Mouse (Mus musculus) neural tube, embryonic 11.5 days (tissue): ENCODE data around the gene Cited2. TPM values are rescaled to one million over a fixed set of nuclear protein-coding genes. Genes with fewer than 3 reads are reported as not detected.

Source experiments
- ATAC-seq: fragments of 200-750 bp; cut with Nextera tagmentation; 2 replicates; pipeline ENCODE4 v1.8.0; 2017; ENCODE audit warnings: moderate number of reproducible peaks, mild to moderate bottlenecking, moderate TSS enrichment, moderate library complexity; ENCODE audit not compliant: insufficient read depth, low FRiP score, low TSS enrichment
- DNase-seq: peaks from one replicate; pipeline ENCODE4 v3.0.0-alpha.2; 2015; ENCODE audit warnings: low spot score
- H3K27ac ChIP-seq: fragments of 300-500 bp; sonication (generic); 2 replicates; pipeline ENCODE4 v1.5.1; 2014; ENCODE audit warnings: low read depth, mild to moderate bottlenecking, low read length
- H3K27me3 ChIP-seq: fragments of 300-500 bp; sonication (generic); 2 replicates; pipeline ENCODE4 v1.6.1; 2014; ENCODE audit warnings: mild to moderate bottlenecking, low read length, mixed read lengths; ENCODE audit not compliant: control insufficient read depth, insufficient read depth
- H3K36me3 ChIP-seq: fragments of 300-500 bp; sonication (generic); 2 replicates; pipeline ENCODE4 v1.6.1; 2014; ENCODE audit warnings: mild to moderate bottlenecking, low read length, moderate library complexity, mixed read lengths; ENCODE audit not compliant: control insufficient read depth, insufficient read depth
- H3K4me1 ChIP-seq: fragments of 300-500 bp; sonication (generic); 2 replicates; pipeline ENCODE4 v1.6.1; 2014; ENCODE audit warnings: low read length, mixed read lengths; ENCODE audit not compliant: control insufficient read depth, insufficient read depth
- H3K4me2 ChIP-seq: fragments of 300-500 bp; sonication (generic); 2 replicates; pipeline ENCODE4 v1.6.1; 2014; ENCODE audit warnings: low read depth, mild to moderate bottlenecking, moderate library complexity
- H3K4me3 ChIP-seq: fragments of 300-500 bp; sonication (generic); 2 replicates; pipeline ENCODE4 v1.5.1; 2014; ENCODE audit warnings: low read depth, low read length
- H3K9ac ChIP-seq: fragments of 300-500 bp; sonication (generic); 2 replicates; pipeline ENCODE4 v1.6.1; 2014; ENCODE audit warnings: mild to moderate bottlenecking, low read length
- H3K9me3 ChIP-seq: fragments of 300-500 bp; sonication (generic); 2 replicates; pipeline ENCODE4 v1.6.1; 2016; ENCODE audit warnings: low read length; ENCODE audit not compliant: control insufficient read depth
- WGBS: fragments of 180-500 bp; shearing (Covaris S2); extraction: QIAGEN DNeasy Blood & Tissue Kit; methylation state at CpG from one replicate; pipeline ENCODE4 v1.1.7; 2014; 5-methylcytosine and 5-hydroxymethylcytosine counted together
- polyA plus RNA-seq: library from polyadenylated mRNA; unstranded; fragments of >200 nt; fragmentation: Nextera tagmentation; extraction: Ambion mirVana; gene quantifications from 2 replicates; pipeline ENCODE4 v1.2.1, GENCODE M21; 2014

Cited2 gene
- polyA plus RNA-seq, 1 experiment from 2014 or later, result 82.2 TPM

DNA sequence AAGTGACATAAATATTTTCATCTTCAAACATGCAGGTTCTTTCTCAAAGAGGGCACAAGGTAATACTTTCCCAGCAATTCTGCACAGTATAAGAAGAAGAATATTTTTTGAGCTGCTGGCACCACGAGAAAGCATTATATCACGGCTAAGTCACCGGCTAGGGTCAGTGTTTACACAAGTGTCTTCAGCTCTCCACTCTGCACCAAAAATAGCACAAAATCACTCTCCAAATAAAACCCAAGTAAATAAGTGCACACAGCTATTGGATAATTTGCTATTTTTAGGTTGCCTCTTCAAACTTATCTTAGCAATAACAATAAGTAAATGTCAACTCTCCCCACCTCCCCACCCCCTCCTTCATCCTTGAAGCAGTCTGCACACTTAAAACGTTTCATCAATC lies 33.2 kb upstream of the Cited2 start:
- Histone ChIP-seq H3K27me3 (no peaks in the 10 kb centered on the region), H3K4me2 (no peak overlapping the region), H3K9me3 (no peaks in the 10 kb centered on the region), H3K4me1 (no peaks in the 10 kb centered on the region), H3K9ac (no peak overlapping the region), H3K4me3 (no peak overlapping the region), H3K27ac (no peak overlapping the region), H3K36me3 (no peaks in the 10 kb centered on the region)
- WGBS, result 58% methylated on average over 4 of the region's 4 CpGs
- ATAC-seq, result no peak
- no peak for DNase-seq

DNA sequence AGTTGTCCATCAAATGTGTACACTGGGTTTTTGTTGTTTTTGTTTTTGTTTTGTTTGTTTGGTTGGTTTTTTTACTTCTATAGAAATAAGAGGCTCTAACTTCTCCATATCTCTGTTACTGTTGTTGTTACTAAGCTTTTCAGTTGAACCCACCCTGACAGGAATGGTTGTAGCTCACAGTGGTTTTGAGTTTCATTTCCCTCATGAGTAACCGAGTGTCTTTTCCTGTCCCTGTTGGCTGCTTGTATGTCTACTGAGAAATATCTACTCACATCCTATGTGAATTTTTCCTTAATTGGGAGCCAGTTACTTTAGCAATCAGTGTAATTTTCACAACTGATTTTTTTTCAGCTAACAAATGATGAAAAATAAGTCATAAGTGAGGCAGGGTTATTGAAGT lies 31.3 kb upstream of the Cited2 start:
- no peak for DNase-seq
- Histone ChIP-seq H3K4me1 (no peaks in the 10 kb centered on the region), H3K36me3 (no peaks in the 10 kb centered on the region), H3K4me3 (no peak overlapping the region), H3K27me3 (no peaks in the 10 kb centered on the region), H3K9me3 (no peaks in the 10 kb centered on the region), H3K27ac (no peak overlapping the region), H3K4me2 (no peak overlapping the region), H3K9ac (no peak overlapping the region)
- 74% methylated on average over 1 of the region's 1 CpGs for WGBS
- no peak for ATAC-seq

DNA sequence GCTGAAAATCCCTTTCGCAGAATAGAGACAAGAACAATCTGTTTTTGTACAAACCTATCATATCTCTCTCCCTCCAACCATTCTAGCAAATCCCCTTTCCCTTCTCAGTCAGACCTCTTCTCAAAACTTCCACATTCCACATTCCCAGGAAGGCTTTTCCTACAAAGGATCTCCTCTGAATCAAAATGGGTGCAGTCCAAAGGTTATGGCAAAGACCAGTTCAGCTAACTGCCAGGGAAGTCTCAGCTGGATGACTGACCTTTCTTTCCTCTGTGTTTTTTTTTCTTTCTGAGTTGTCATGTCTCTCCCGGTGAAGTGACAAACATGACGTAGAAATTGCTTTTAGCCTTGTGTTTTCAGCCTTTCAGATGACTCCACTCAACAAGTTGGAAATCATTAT lies 27.2 kb upstream of the Cited2 start:
- no peak overlapping the region for H3K4me2 ChIP-seq
- no peak overlapping the region for H3K27ac ChIP-seq
- H3K4me3 ChIP-seq, result no peak overlapping the region
- no peak for ATAC-seq
- no peak overlapping the region for H3K9ac ChIP-seq
- no peak for DNase-seq
- no peaks in the 10 kb centered on the region for H3K4me1 ChIP-seq
- whole genome bisulfite sequencing, result 85% methylated on average over 3 of the region's 3 CpGs
- H3K9me3 ChIP-seq, result no peaks in the 10 kb centered on the region
- no peaks in the 10 kb centered on the region for H3K36me3 ChIP-seq
- H3K27me3 ChIP-seq, result no peaks in the 10 kb centered on the region

DNA sequence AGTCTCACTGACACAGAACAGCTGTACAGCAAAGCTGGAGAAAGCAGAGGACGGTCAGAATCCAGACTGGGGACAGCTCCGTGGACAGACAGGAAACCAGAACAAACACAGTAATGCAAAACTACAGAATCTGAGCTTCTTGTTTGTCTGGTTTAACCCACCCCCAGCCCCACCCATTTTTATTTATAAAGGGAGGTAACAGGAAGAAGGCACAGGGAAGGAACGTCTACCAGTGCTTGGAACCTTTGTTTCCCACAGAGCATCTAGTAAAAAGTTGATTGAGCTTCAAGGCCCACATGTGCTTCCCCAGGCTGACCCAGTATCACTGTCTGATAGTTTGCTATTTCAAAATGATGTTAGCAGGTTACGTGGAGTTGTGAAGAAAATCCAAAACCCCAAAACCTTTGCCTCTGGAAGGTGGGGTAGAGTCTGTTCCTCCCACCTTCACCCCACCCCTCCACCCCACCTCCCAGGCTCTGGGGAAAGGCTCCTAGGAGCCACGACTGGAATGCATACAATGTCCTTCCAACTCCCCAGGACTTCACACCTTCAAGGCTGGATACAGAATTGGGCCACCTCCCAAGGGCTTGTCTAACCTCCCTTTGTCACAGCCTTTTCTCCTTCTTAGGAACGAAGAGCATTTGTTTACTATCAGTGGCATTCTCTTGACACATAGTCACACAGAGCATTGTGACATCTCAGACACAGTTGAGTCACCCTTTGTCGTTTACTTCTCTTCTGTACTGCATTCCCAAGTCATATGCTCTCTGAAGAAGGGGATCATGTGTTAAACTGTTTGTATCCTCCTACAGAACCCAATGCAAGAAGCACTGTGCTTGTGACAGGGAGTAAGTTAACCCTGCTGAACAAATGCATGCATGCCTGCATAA lies 25.4 kb upstream of the Cited2 start:
- WGBS, result 64% methylated on average over 7 of the region's 7 CpGs
- H3K27me3 ChIP-seq, result no peaks in the 10 kb centered on the region
- no peak overlapping the region for H3K9ac ChIP-seq
- H3K27ac ChIP-seq, result no peak overlapping the region
- H3K4me1 ChIP-seq, result no peaks in the 10 kb centered on the region
- H3K36me3 ChIP-seq, result no peaks in the 10 kb centered on the region
- H3K4me3 ChIP-seq, result no peak overlapping the region
- H3K4me2 ChIP-seq, result no peak overlapping the region
- no peaks in the 10 kb centered on the region for H3K9me3 ChIP-seq
- DNase-seq (no peak), ATAC-seq (no peak)

DNA sequence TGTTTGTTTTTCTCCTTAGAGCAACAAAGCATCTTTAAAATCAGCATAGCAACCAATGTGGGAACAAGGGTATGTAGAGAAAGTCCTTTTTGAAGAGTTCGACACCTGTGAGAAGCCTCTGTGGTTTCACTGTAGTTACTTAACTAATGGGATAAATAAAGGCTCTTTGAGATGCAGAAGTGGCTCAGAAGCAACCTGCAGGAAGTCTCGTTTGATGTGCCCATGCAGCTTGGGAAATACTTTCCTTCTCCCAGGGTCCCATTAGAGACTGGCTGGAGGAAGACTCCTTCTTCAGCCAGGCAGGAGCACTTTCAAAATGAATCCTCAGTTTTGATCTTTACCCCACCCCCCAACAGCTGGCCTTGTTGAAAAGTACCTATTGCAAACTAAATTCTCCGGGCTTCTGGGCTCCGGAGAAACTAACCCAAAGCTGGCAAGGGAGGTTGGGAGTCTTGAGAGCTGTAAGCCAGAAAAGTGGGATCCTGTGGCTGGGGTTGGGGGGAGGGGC lies 17.5 kb upstream of the Cited2 start:
- no peak overlapping the region for H3K27ac ChIP-seq
- H3K4me1 ChIP-seq, result no peaks in the 10 kb centered on the region
- H3K36me3 ChIP-seq, result no peaks in the 10 kb centered on the region
- H3K9ac ChIP-seq, result no peak overlapping the region
- H3K9me3 ChIP-seq, result no peaks in the 10 kb centered on the region
- 10% methylated on average over 4 of the region's 4 CpGs for WGBS
- no peak overlapping the region for H3K4me3 ChIP-seq
- H3K4me2 ChIP-seq, result no peak overlapping the region
- no peaks in the 10 kb centered on the region for H3K27me3 ChIP-seq
- ATAC-seq, result no peak
- DNase-seq, result no peak

DNA sequence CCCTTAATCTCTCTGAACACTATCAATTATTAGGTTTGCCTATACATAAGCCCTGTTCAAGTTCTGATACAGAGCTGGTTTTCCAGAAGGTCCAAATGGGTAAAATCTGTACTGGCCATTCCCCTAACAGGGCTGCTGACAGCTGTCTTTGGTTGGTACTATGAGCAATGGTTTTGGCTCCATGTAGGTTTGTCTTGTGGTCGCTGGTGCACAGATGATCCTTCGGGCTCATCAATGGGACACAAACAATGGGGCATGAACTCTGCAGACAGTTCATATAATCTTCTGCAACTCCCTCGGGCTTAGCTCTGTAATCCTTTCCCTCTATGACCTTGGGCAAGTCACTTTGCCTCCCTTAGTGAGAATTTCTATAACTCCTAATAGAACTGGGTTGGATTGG lies 12.3 kb upstream of the Cited2 start:
- Histone ChIP-seq H3K36me3 (no peaks in the 10 kb centered on the region), H3K9ac (no peak overlapping the region), H3K4me1 (no peaks in the 10 kb centered on the region), H3K4me2 (no peak overlapping the region), H3K27me3 (no peaks in the 10 kb centered on the region), H3K27ac (no peak overlapping the region), H3K9me3 (no peaks in the 10 kb centered on the region), H3K4me3 (no peak overlapping the region)
- 87% methylated on average over 3 of the region's 3 CpGs for WGBS
- DNase-seq (no peak), ATAC-seq (no peak)

DNA sequence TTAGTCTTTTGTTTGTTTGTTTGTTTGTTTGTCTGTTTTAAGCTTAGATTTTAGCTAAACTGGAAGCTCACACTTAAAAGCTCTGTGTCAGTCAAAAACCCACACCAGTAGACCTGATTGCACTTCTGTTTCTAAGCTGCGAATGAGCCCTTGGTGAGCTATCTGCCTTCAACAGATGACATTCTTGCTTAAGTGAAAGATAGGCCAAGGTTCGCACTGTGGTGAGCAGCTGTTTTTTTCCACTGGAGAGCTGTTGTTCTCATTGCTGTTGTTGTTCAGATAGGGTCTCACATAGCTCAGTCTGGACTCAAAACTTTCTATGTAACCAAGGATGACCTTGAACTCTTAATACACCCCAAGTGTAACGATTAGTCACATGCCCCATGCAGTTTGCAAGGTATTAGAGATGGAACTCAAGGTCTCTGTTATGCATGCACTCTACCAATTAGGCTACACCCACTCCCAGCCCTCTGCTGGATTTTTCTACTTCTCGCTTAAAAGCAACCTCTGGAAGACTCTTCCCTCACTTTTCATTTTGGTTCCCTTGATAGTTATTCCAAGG lies 3.9 kb upstream of the Cited2 start:
- H3K9me3 ChIP-seq, result no peaks in the 10 kb centered on the region
- ATAC-seq, result no peak
- no peak overlapping the region for H3K27ac ChIP-seq
- no peak overlapping the region for H3K4me3 ChIP-seq
- DNase-seq, result no peak
- no peak overlapping the region for H3K4me2 ChIP-seq
- H3K4me1 ChIP-seq, result no peaks in the 10 kb centered on the region
- no peak overlapping the region for H3K9ac ChIP-seq
- no peaks in the 10 kb centered on the region for H3K27me3 ChIP-seq
- H3K36me3 ChIP-seq, result no peaks in the 10 kb centered on the region
- WGBS, result 87% methylated on average over 4 of the region's 4 CpGs

DNA sequence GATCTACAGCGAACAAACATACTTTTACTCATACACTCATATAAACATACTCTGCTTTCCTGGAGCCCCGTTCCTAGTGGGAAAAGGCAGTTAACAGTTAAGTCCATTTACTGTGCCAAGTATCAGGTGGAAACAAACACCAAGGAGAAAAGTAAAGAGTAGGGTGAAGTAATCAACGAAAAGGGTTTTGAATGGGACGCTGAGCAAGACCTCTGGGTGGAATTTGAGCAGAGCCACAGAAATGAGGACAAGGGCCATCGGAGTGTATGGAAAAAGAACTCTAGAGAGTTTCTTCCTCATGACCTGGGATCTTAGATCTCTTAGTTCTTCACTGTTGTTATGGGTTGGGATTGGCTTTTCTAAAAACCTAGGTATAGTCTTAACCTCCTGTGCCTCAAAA lies 3.4 kb upstream of the Cited2 start:
- H3K4me3 ChIP-seq, result no peak overlapping the region
- WGBS, result 92% methylated on average over 5 of the region's 5 CpGs
- no peak overlapping the region for H3K27ac ChIP-seq
- DNase-seq (no peak), ATAC-seq (no peak)
- no peak overlapping the region for H3K9ac ChIP-seq
- no peaks in the 10 kb centered on the region for H3K36me3 ChIP-seq
- H3K4me2 ChIP-seq, result no peak overlapping the region
- H3K4me1 ChIP-seq, result no peaks in the 10 kb centered on the region
- no peaks in the 10 kb centered on the region for H3K9me3 ChIP-seq
- no peaks in the 10 kb centered on the region for H3K27me3 ChIP-seq
